18 mouse cellular contexts compared by ENCODE assay signal in the genomic region with DNA sequence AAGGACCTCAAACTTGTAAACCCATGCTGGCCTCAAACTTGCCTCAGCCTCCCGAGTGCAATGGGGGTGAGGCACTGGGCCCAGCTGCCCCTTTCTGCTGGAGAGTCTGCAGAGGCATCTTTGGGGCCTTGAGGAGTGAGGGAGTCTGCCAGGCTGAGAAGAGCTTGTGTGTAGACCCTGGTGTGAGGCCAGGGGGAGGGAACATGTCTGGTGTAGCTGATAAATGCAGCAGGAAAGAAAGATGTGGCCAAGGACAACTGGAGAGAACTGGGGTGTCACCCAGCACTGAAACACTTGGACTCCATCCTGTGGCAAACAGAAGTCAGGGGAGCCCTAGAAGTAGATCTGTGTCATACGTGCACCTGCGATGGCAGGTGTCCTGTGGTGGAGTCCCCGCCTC. TPM values are rescaled to one million over a fixed set of nuclear protein-coding genes. Genes with fewer than 3 reads are reported as not detected.
DNase-seq lines count a peak whose midpoint lies in the region; ATAC-seq lines count a peak whose summit lies in the region.
"Had no signal": no experiment of that assay in that cellular context is flagged by ENCODE, and none has a peak within 500 bp of the region (broad histone marks: within the 10 kb centered on the region; RNA-seq: fewer than 3 reads in every experiment).

No protein-coding gene starts in this region.

- no peaks in the 10 kb centered on the region for H3K27me3 ChIP-seq in midbrain, embryonic 13.5 days
- no peaks in the 10 kb centered on the region for H3K27me3 ChIP-seq in midbrain, embryonic 11.5 days (ENCODE audit: control insufficient read depth, insufficient read depth, low read length)
- H3K27me3 ChIP-seq in liver, embryonic 12.5 days (replicated peaks), result no peaks in the 10 kb centered on the region
- H3K27me3 ChIP-seq in hindbrain, embryonic 14.5 days (ENCODE audit: control insufficient read depth, insufficient read depth, low read length), result no peaks in the 10 kb centered on the region
- H3K27me3 ChIP-seq: embryonic facial prominence, embryonic 13.5 days; hindbrain, embryonic 12.5 days; limb, embryonic 15.5 days; Patski had no signal

- H3K9ac ChIP-seq in midbrain, embryonic 13.5 days (replicated peaks), result 0 out of 2 replicates have a peak overlapping the region, but pooled peaks have one; percentile 11
- no peak overlapping the region for H3K9ac ChIP-seq in midbrain, embryonic 11.5 days (ENCODE audit: low read length)
- H3K9ac ChIP-seq in liver, embryonic 12.5 days, result peak overlapping the region; percentile 60
- no peak overlapping the region for H3K9ac ChIP-seq in hindbrain, embryonic 14.5 days
- H3K9ac ChIP-seq: embryonic facial prominence, embryonic 13.5 days; hindbrain, embryonic 12.5 days; limb, embryonic 15.5 days had no signal

- WGBS in midbrain, embryonic 13.5 days, result 96% methylated on average over 4 of the region's 4 CpGs
- WGBS in midbrain, embryonic 11.5 days, result 87% methylated on average over 4 of the region's 4 CpGs
- 54% methylated on average over 4 of the region's 4 CpGs for WGBS in liver, embryonic 12.5 days (ENCODE audit: insufficient replicate concordance)
- WGBS in hindbrain, embryonic 14.5 days, result 94% methylated on average over 4 of the region's 4 CpGs

- peaks cover 74% of the 10 kb centered on the region for H3K36me3 ChIP-seq in midbrain, embryonic 13.5 days
- H3K36me3 ChIP-seq in midbrain, embryonic 11.5 days (ENCODE audit: control insufficient read depth, insufficient read depth, low read length), result peaks cover 21% of the 10 kb centered on the region
- peaks cover 73% of the 10 kb centered on the region for H3K36me3 ChIP-seq in liver, embryonic 12.5 days
- H3K36me3 ChIP-seq in hindbrain, embryonic 14.5 days (replicated peaks; ENCODE audit: control insufficient read depth, insufficient read depth), result peaks cover 74% of the 10 kb centered on the region

- H3K4me3 ChIP-seq in midbrain, embryonic 13.5 days (replicated peaks), result no peak overlapping the region
- no peak overlapping the region for H3K4me3 ChIP-seq in midbrain, embryonic 11.5 days (ENCODE audit: low read depth, low read length)
- peak overlapping the region; percentile 14; the same call in 1 of the 2 replicates for H3K4me3 ChIP-seq in liver, embryonic 12.5 days
- H3K4me3 ChIP-seq in hindbrain, embryonic 14.5 days (replicated peaks; ENCODE audit: low read length), result no peak overlapping the region
- H3K4me3 ChIP-seq: embryonic facial prominence, embryonic 13.5 days; hindbrain, embryonic 12.5 days; limb, embryonic 15.5 days had no signal

- H3K27ac ChIP-seq in midbrain, embryonic 13.5 days, result no peak overlapping the region
- H3K27ac ChIP-seq in midbrain, embryonic 11.5 days (ENCODE audit: low read depth, low read length), result no peak overlapping the region
- H3K27ac ChIP-seq in liver, embryonic 12.5 days, result peak overlapping the region; percentile 84
- no peak overlapping the region for H3K27ac ChIP-seq in hindbrain, embryonic 14.5 days
- H3K27ac ChIP-seq: embryonic facial prominence, embryonic 13.5 days; hindbrain, embryonic 12.5 days; limb, embryonic 15.5 days had no signal

- peak; percentile 39 for DNase-seq in adrenal gland, adult 2 months
- no peak for DNase-seq in adrenal gland, adult 18-20 months (ENCODE audit: low spot score in 2 of 2)
- DNase-seq in midbrain, embryonic 11.5 days (ENCODE audit: low spot score, missing footprints), result no peak
- no peak for DNase-seq in cerebellum, adult 11-12 months
- no peak for DNase-seq in hindbrain, embryonic 14.5 days (ENCODE audit: low spot score)
- DNase-seq: cerebellum, postnatal 10 days; heart, postnatal 10 days; kidney, adult 9 months; right cerebral cortex, adult 18-20 months had no signal

- H3K9me3 ChIP-seq in midbrain, embryonic 13.5 days, result no peaks in the 10 kb centered on the region
- H3K9me3 ChIP-seq in midbrain, embryonic 11.5 days (ENCODE audit: control insufficient read depth, low read length), result no peaks in the 10 kb centered on the region
- no peaks in the 10 kb centered on the region for H3K9me3 ChIP-seq in liver, embryonic 12.5 days (replicated peaks)
- no peaks in the 10 kb centered on the region for H3K9me3 ChIP-seq in hindbrain, embryonic 14.5 days (ENCODE audit: control insufficient read depth, low read length)
- H3K9me3 ChIP-seq: embryonic facial prominence, embryonic 13.5 days; hindbrain, embryonic 12.5 days; limb, embryonic 15.5 days had no signal

- H3K4me1 ChIP-seq in midbrain, embryonic 13.5 days (replicated peaks), result peaks cover 13% of the 10 kb centered on the region
- H3K4me1 ChIP-seq in midbrain, embryonic 11.5 days (ENCODE audit: control insufficient read depth, insufficient read depth, low read length), result peaks cover under 1% of the 10 kb centered on the region; the same call in 1 of the 2 replicates
- H3K4me1 ChIP-seq in liver, embryonic 12.5 days, result peaks cover 50% of the 10 kb centered on the region
- peaks cover 9% of the 10 kb centered on the region for H3K4me1 ChIP-seq in hindbrain, embryonic 14.5 days (replicated peaks; ENCODE audit: control insufficient read depth, insufficient read depth, low read length)

- H3K4me2 ChIP-seq in midbrain, embryonic 13.5 days (replicated peaks), result no peak overlapping the region
- H3K4me2 ChIP-seq in midbrain, embryonic 11.5 days, result no peak overlapping the region
- H3K4me2 ChIP-seq in liver, embryonic 12.5 days, result peak overlapping the region; percentile 55
- no peak overlapping the region for H3K4me2 ChIP-seq in hindbrain, embryonic 14.5 days (replicated peaks)
- H3K4me2 ChIP-seq: embryonic facial prominence, embryonic 13.5 days; heart, embryonic 11.5 days; hindbrain, embryonic 12.5 days; limb, embryonic 15.5 days had no signal

- no peak for ATAC-seq in midbrain, embryonic 13.5 days
- no peak for ATAC-seq in midbrain, embryonic 11.5 days (ENCODE audit: low FRiP score)
- ATAC-seq in liver, embryonic 12.5 days, result peak; percentile 55
- peak; percentile 38 for ATAC-seq in megakaryocyte-erythroid progenitor cell, adult 5-6 weeks (replicated peaks; ENCODE audit: low FRiP score, low TSS enrichment, poor library complexity, severe bottlenecking)
- no peak for ATAC-seq in hindbrain, embryonic 14.5 days (ENCODE audit: low FRiP score)
- ATAC-seq: lung, postnatal 0 days; Patski had no signal

RNA-seq across cellular contexts. Expression of a gene that starts 4.2 kb away (rescaled TPM):
- 10 to 100 TPM; 35.1 to 47.0 TPM for total RNA-seq in adrenal gland, adult 2 months (2021)
- 32.4 and 34.5 TPM in 2 replicates for polyA plus RNA-seq in adrenal gland, adult 2 months (2012; rRNA removed)
- 10 to 100 TPM; 31.9 to 36.1 TPM for total RNA-seq in adrenal gland, adult 18-20 months (2021)
- 64.5 and 74.7 TPM in 2 replicates for polyA plus RNA-seq in midbrain, embryonic 13.5 days (2015; fragmentation: Nextera tagmentation; extraction: Ambion mirVana)
- 59.3 and 62.4 TPM in 2 replicates for polyA plus RNA-seq in midbrain, embryonic 11.5 days (2014; fragmentation: Nextera tagmentation; extraction: Ambion mirVana)
- 29.2 and 33.3 TPM in 2 replicates for polyA plus RNA-seq in liver, embryonic 12.5 days (2016; fragmentation: Nextera tagmentation; extraction: Ambion mirVana)
- total RNA-seq in megakaryocyte-erythroid progenitor cell, adult 5-6 weeks (2014; fragmentation: Nextera tagmentation), result 23.5 and 40.8 TPM in 2 replicates
- total RNA-seq in megakaryocyte-erythroid progenitor cell, adult 5-6 weeks (2017), result 19.8 and 20.3 TPM in 2 replicates
- 62.6 and 67.0 TPM in 2 replicates for polyA plus RNA-seq in hindbrain, embryonic 14.5 days (2014; fragmentation: Nextera tagmentation; extraction: Ambion mirVana)

RNA-seq across cellular contexts. Expression of a gene that starts 4.4 kb away (rescaled TPM):
- 100 to 1,000 TPM; 175 to 211 TPM for total RNA-seq in adrenal gland, adult 2 months (2021)
- polyA plus RNA-seq in adrenal gland, adult 2 months (2012; rRNA removed), result 61.0 and 62.3 TPM in 2 replicates
- 100 to 1,000 TPM; 184 to 190 TPM for total RNA-seq in adrenal gland, adult 18-20 months (2021)
- polyA plus RNA-seq in midbrain, embryonic 13.5 days (2015; fragmentation: Nextera tagmentation; extraction: Ambion mirVana), result 393 and 407 TPM in 2 replicates
- polyA plus RNA-seq in midbrain, embryonic 11.5 days (2014; fragmentation: Nextera tagmentation; extraction: Ambion mirVana), result 188 and 208 TPM in 2 replicates
- polyA plus RNA-seq in liver, embryonic 12.5 days (2016; fragmentation: Nextera tagmentation; extraction: Ambion mirVana), result 275 and 294 TPM in 2 replicates
- total RNA-seq in megakaryocyte-erythroid progenitor cell, adult 5-6 weeks (2014; fragmentation: Nextera tagmentation), result 128 and 162 TPM in 2 replicates
- 137 and 152 TPM in 2 replicates for total RNA-seq in megakaryocyte-erythroid progenitor cell, adult 5-6 weeks (2017)
- polyA plus RNA-seq in hindbrain, embryonic 14.5 days (2014; fragmentation: Nextera tagmentation; extraction: Ambion mirVana), result 231 and 235 TPM in 2 replicates

RNA-seq across cellular contexts. Expression of a gene that starts 15.6 kb away (rescaled TPM):
- 1 to 10 TPM; 2.1 to 3.5 TPM for total RNA-seq in adrenal gland, adult 2 months (2021)
- 5.8 and 7.0 TPM in 2 replicates for polyA plus RNA-seq in adrenal gland, adult 2 months (2012; rRNA removed)
- total RNA-seq in adrenal gland, adult 18-20 months (2021), result 1 to 10 TPM; 3.0 to 4.0 TPM
- 10.8 and 11.4 TPM in 2 replicates for polyA plus RNA-seq in midbrain, embryonic 13.5 days (2015; fragmentation: Nextera tagmentation; extraction: Ambion mirVana)
- 3.0 TPM in 2 replicates for polyA plus RNA-seq in midbrain, embryonic 11.5 days (2014; fragmentation: Nextera tagmentation; extraction: Ambion mirVana)
- polyA plus RNA-seq in liver, embryonic 12.5 days (2016; fragmentation: Nextera tagmentation; extraction: Ambion mirVana), result 1.1 and 1.3 TPM in 2 replicates
- 2.1 and 7.9 TPM in 2 replicates for total RNA-seq in megakaryocyte-erythroid progenitor cell, adult 5-6 weeks (2014; fragmentation: Nextera tagmentation)
- total RNA-seq in megakaryocyte-erythroid progenitor cell, adult 5-6 weeks (2017), result 0.50 and 0.80 TPM in 2 replicates
- 7.0 and 8.1 TPM in 2 replicates for polyA plus RNA-seq in hindbrain, embryonic 14.5 days (2014; fragmentation: Nextera tagmentation; extraction: Ambion mirVana)

RNA-seq across cellular contexts. Expression of a gene that starts 29.7 kb away (rescaled TPM):
- 10 to 100 TPM; 49.0 to 58.3 TPM for total RNA-seq in adrenal gland, adult 2 months (2021)
- 56.7 and 69.9 TPM in 2 replicates for polyA plus RNA-seq in adrenal gland, adult 2 months (2012; rRNA removed)
- 10 to 100 TPM; 53.1 to 55.4 TPM for total RNA-seq in adrenal gland, adult 18-20 months (2021)
- 79.4 and 81.4 TPM in 2 replicates for polyA plus RNA-seq in midbrain, embryonic 13.5 days (2015; fragmentation: Nextera tagmentation; extraction: Ambion mirVana)
- 61.6 and 65.4 TPM in 2 replicates for polyA plus RNA-seq in midbrain, embryonic 11.5 days (2014; fragmentation: Nextera tagmentation; extraction: Ambion mirVana)
- 31.5 TPM in 2 replicates for polyA plus RNA-seq in liver, embryonic 12.5 days (2016; fragmentation: Nextera tagmentation; extraction: Ambion mirVana)
- total RNA-seq in megakaryocyte-erythroid progenitor cell, adult 5-6 weeks (2014; fragmentation: Nextera tagmentation), result 1.2 and 2.2 TPM in 2 replicates
- 2.9 and 17.8 TPM in 2 replicates for total RNA-seq in megakaryocyte-erythroid progenitor cell, adult 5-6 weeks (2017)
- polyA plus RNA-seq in hindbrain, embryonic 14.5 days (2014; fragmentation: Nextera tagmentation; extraction: Ambion mirVana), result 111 and 123 TPM in 2 replicates

RNA-seq across cellular contexts. Expression of a gene that starts 45.6 kb away (rescaled TPM):
- 1 to 10 TPM; 9.1 to 9.2 TPM for total RNA-seq in adrenal gland, adult 2 months (2021)
- polyA plus RNA-seq in adrenal gland, adult 2 months (2012; rRNA removed), result 65.5 and 102 TPM in 2 replicates
- 1 to 10 TPM; 6.3 to 8.5 TPM for total RNA-seq in adrenal gland, adult 18-20 months (2021)
- 20.8 and 23.0 TPM in 2 replicates for polyA plus RNA-seq in midbrain, embryonic 13.5 days (2015; fragmentation: Nextera tagmentation; extraction: Ambion mirVana)
- polyA plus RNA-seq in midbrain, embryonic 11.5 days (2014; fragmentation: Nextera tagmentation; extraction: Ambion mirVana), result 26.6 and 32.0 TPM in 2 replicates
- polyA plus RNA-seq in liver, embryonic 12.5 days (2016; fragmentation: Nextera tagmentation; extraction: Ambion mirVana), result 19.8 and 22.2 TPM in 2 replicates
- 13.5 and 14.5 TPM in 2 replicates for total RNA-seq in megakaryocyte-erythroid progenitor cell, adult 5-6 weeks (2014; fragmentation: Nextera tagmentation)
- total RNA-seq in megakaryocyte-erythroid progenitor cell, adult 5-6 weeks (2017), result 16.8 and 25.1 TPM in 2 replicates
- 15.0 and 19.0 TPM in 2 replicates for polyA plus RNA-seq in hindbrain, embryonic 14.5 days (2014; fragmentation: Nextera tagmentation; extraction: Ambion mirVana)

Comparison
In these comparisons a context has a peak if more than half of its experiments do, and no peak if none do; other contexts are left out.
1. H3K9ac ChIP-seq: peak in midbrain, embryonic 13.5 days (single experiment) and liver, embryonic 12.5 days (single experiment); none in midbrain, embryonic 11.5 days (single experiment) and hindbrain, embryonic 14.5 days (single experiment).
2. ATAC-seq: peak in liver, embryonic 12.5 days (single experiment) and megakaryocyte-erythroid progenitor cell, adult 5-6 weeks (single experiment); none in midbrain, embryonic 13.5 days (single experiment), midbrain, embryonic 11.5 days (single experiment) and hindbrain, embryonic 14.5 days (single experiment).